Comparison of ENCODE assay signal across 17 mouse cellular contexts in the genomic region with DNA sequence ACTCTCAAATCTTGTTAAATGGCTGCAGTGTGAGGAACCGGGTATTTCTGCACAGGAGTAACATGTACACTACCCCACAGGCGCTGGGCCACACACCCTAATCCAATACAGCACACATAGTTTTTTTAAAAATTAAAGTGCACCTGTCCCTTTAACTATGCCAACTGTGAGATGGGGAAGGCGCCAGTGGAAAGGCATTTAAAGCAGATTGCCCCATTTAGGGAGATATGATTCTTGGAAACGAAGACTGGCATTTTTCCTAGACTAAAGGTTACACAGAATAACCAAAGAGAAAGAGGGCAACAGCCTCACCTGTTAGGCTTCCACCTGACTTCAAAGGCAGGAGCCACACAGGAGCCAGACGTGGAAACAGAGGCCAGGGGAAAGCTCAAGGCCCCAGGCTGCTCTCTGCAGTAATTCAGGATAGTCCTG. TPM values are rescaled to one million over a fixed set of nuclear protein-coding genes. Genes with fewer than 3 reads are reported as not detected.
DNase-seq lines count a peak whose midpoint lies in the region; ATAC-seq lines count a peak whose summit lies in the region.
"Had no signal": no experiment of that assay in that cellular context is flagged by ENCODE, and none has a peak within 500 bp of the region (broad histone marks: within the 10 kb centered on the region; RNA-seq: fewer than 3 reads in every experiment).

No protein-coding gene starts in this region.

- DNase-seq in frontal cortex, postnatal 36 days (ENCODE audit: low spot score in 2 of 2): no peak
- DNase-seq in lung, postnatal 4 days: no peak
- peak; percentile 74 for DNase-seq in gonadal fat pad, adult 2 months (ENCODE audit: low read depth)
- DNase-seq in right cerebral cortex, postnatal 14 days: no peak
- DNase-seq in layer of hippocampus, postnatal 36 days: no peak
- DNase-seq in ovary, postnatal 10 days (ENCODE audit: low spot score): no peak
- DNase-seq: embryo, embryonic 11 days had no signal

- H3K9me3 ChIP-seq in lung, embryonic 16.5 days (ENCODE audit: control insufficient read depth, low read length): no peaks in the 10 kb centered on the region
- H3K9me3 ChIP-seq: G1E; heart, embryonic 10.5 days; neural tube, embryonic 12.5 days had no signal

- no peaks in the 10 kb centered on the region for H3K36me3 ChIP-seq in lung, embryonic 16.5 days (ENCODE audit: control insufficient read depth, insufficient read depth, low read length)
- H3K36me3 ChIP-seq: heart, embryonic 10.5 days; neural tube, embryonic 12.5 days had no signal

- ATAC-seq in frontal cortex, adult (ENCODE audit: low TSS enrichment): peak; percentile 62; the same call in 1 of the 2 replicates
- no peak for ATAC-seq in lung, embryonic 16.5 days (ENCODE audit: low read depth)
- ATAC-seq: midbrain, embryonic 16.5 days had no signal

- no peak overlapping the region for H3K4me3 ChIP-seq in lung, embryonic 16.5 days (ENCODE audit: low read length)
- H3K4me3 ChIP-seq: heart, embryonic 10.5 days; neural tube, embryonic 12.5 days had no signal

- H3K27ac ChIP-seq in lung, embryonic 16.5 days (ENCODE audit: low read length): 0 out of 2 replicates have a peak overlapping the region, but pooled peaks have one; percentile 12
- H3K27ac ChIP-seq: heart, embryonic 10.5 days; hindbrain, embryonic 14.5 days; kidney, postnatal 0 days; liver, embryonic 14.5 days; macrophage; neural tube, embryonic 12.5 days had no signal

- H3K27me3 ChIP-seq in lung, embryonic 16.5 days (ENCODE audit: control insufficient read depth, insufficient read depth, low read depth, low read length): no peaks in the 10 kb centered on the region
- H3K27me3 ChIP-seq: neural tube, embryonic 12.5 days had no signal

- 58% methylated on average over 5 of the region's 5 CpGs for WGBS in lung, embryonic 16.5 days

- H3K9ac ChIP-seq in lung, embryonic 16.5 days (ENCODE audit: low read length): no peak overlapping the region
- H3K9ac ChIP-seq: hindbrain, embryonic 14.5 days; liver, embryonic 14.5 days; neural tube, embryonic 12.5 days had no signal

- peaks cover 1% of the 10 kb centered on the region; the same call in 1 of the 2 replicates for H3K4me1 ChIP-seq in lung, embryonic 16.5 days (replicated peaks; ENCODE audit: control insufficient read depth, insufficient read depth, low read length)

- no peak overlapping the region for H3K4me2 ChIP-seq in lung, embryonic 16.5 days (ENCODE audit: low read depth, low read length)
- H3K4me2 ChIP-seq: hindbrain, embryonic 14.5 days; neural tube, embryonic 12.5 days had no signal

RNA-seq across cellular contexts. Expression of a gene that starts 21.6 kb away (rescaled TPM):
- 3.9 and 4.1 TPM in 2 replicates for polyA plus RNA-seq in lung, embryonic 16.5 days (2015; fragmentation: Nextera tagmentation; extraction: Ambion mirVana)
- 4.9 and 6.3 TPM in 2 replicates for polyA plus RNA-seq in gonadal fat pad, adult 2 months (2012; rRNA removed)
- 1 to 10 TPM; 2.1 to 2.3 TPM for total RNA-seq in layer of hippocampus, postnatal 36 days (2021)

RNA-seq across cellular contexts. Expression of a gene that starts 22.4 kb away (rescaled TPM):
- 19.8 and 21.0 TPM in 2 replicates for polyA plus RNA-seq in lung, embryonic 16.5 days (2015; fragmentation: Nextera tagmentation; extraction: Ambion mirVana)
- 44.6 and 48.4 TPM in 2 replicates for polyA plus RNA-seq in gonadal fat pad, adult 2 months (2012; rRNA removed)
- total RNA-seq in layer of hippocampus, postnatal 36 days (2021): 10 to 100 TPM; 52.7 to 64.1 TPM
